Mouse (Mus musculus): ENCODE results near the gene Gm10959. TPM values are rescaled to one million over a fixed set of nuclear protein-coding genes. Genes with fewer than 3 reads are reported as not detected.

Gm10959 gene
- polyA plus RNA-seq, 1 experiment from 2014 or later = not detected

GRCm38 (mm10) chr3:122877543-122877942, 41.6 kb downstream of the Gm10959 start:
- no peak overlapping the region for H3K27ac ChIP-seq (ENCODE audit: low read length)
- no peaks in the 10 kb centered on the region for H3K27me3 ChIP-seq (ENCODE audit: control insufficient read depth, insufficient read depth, low read length)
- H3K36me3 ChIP-seq (ENCODE audit: control insufficient read depth, insufficient read depth, low read length) = no peaks in the 10 kb centered on the region
- H3K4me2 ChIP-seq (replicated peaks; ENCODE audit: low read depth, low read length) = no peak overlapping the region
- H3K4me1 ChIP-seq (ENCODE audit: control insufficient read depth, insufficient read depth, low read length) = no peaks in the 10 kb centered on the region
- ATAC-seq (ENCODE audit: insufficient number of reproducible peaks, insufficient read depth, low FRiP score, low read depth) = no peak
- 71% methylated on average over 3 of the region's 3 CpGs for WGBS
- H3K9me3 ChIP-seq (ENCODE audit: control insufficient read depth, low read depth, low read length) = no peaks in the 10 kb centered on the region
- H3K9ac ChIP-seq (replicated peaks; ENCODE audit: low read depth, low read length) = no peak overlapping the region
- no peak overlapping the region for H3K4me3 ChIP-seq (ENCODE audit: low read depth, low read length)

GRCm38 (mm10) chr3:122876870-122877269, 42.3 kb downstream of the Gm10959 start:
- 90% methylated on average over 2 of the region's 2 CpGs for WGBS
- no peaks in the 10 kb centered on the region for H3K27me3 ChIP-seq (ENCODE audit: control insufficient read depth, insufficient read depth, low read length)
- ATAC-seq (ENCODE audit: insufficient number of reproducible peaks, insufficient read depth, low FRiP score, low read depth) = no peak
- H3K36me3 ChIP-seq (ENCODE audit: control insufficient read depth, insufficient read depth, low read length) = no peaks in the 10 kb centered on the region
- H3K27ac ChIP-seq (ENCODE audit: low read length) = no peak overlapping the region
- H3K4me2 ChIP-seq (replicated peaks; ENCODE audit: low read depth, low read length) = no peak overlapping the region
- H3K9ac ChIP-seq (replicated peaks; ENCODE audit: low read depth, low read length) = no peak overlapping the region
- no peaks in the 10 kb centered on the region for H3K9me3 ChIP-seq (ENCODE audit: control insufficient read depth, low read depth, low read length)
- H3K4me1 ChIP-seq (ENCODE audit: control insufficient read depth, insufficient read depth, low read length) = no peaks in the 10 kb centered on the region
- no peak overlapping the region for H3K4me3 ChIP-seq (ENCODE audit: low read depth, low read length)

GRCm38 (mm10) chr3:122871596-122871995, 47.6 kb downstream of the Gm10959 start:
- no peak overlapping the region for H3K9ac ChIP-seq (replicated peaks; ENCODE audit: low read depth, low read length)
- no peak for ATAC-seq (ENCODE audit: insufficient number of reproducible peaks, insufficient read depth, low FRiP score, low read depth)
- no peaks in the 10 kb centered on the region for H3K9me3 ChIP-seq (ENCODE audit: control insufficient read depth, low read depth, low read length)
- H3K4me2 ChIP-seq (replicated peaks; ENCODE audit: low read depth, low read length) = no peak overlapping the region
- WGBS = 83% methylated on average over 1 of the region's 1 CpGs
- no peak overlapping the region for H3K27ac ChIP-seq (ENCODE audit: low read length)
- H3K4me3 ChIP-seq (ENCODE audit: low read depth, low read length) = no peak overlapping the region
- no peaks in the 10 kb centered on the region for H3K36me3 ChIP-seq (ENCODE audit: control insufficient read depth, insufficient read depth, low read length)
- H3K27me3 ChIP-seq (ENCODE audit: control insufficient read depth, insufficient read depth, low read length) = no peaks in the 10 kb centered on the region
- H3K4me1 ChIP-seq (ENCODE audit: control insufficient read depth, insufficient read depth, low read length) = no peaks in the 10 kb centered on the region

GRCm38 (mm10) chr3:122868270-122868669, 50.9 kb downstream of the Gm10959 start:
- H3K27me3 ChIP-seq (ENCODE audit: control insufficient read depth, insufficient read depth, low read length) = no peaks in the 10 kb centered on the region
- no peak for ATAC-seq (ENCODE audit: insufficient number of reproducible peaks, insufficient read depth, low FRiP score, low read depth)
- H3K9ac ChIP-seq (replicated peaks; ENCODE audit: low read depth, low read length) = no peak overlapping the region
- H3K36me3 ChIP-seq (ENCODE audit: control insufficient read depth, insufficient read depth, low read length) = no peaks in the 10 kb centered on the region
- WGBS = 92% methylated on average over 1 of the region's 1 CpGs
- H3K27ac ChIP-seq (ENCODE audit: low read length) = no peak overlapping the region
- no peaks in the 10 kb centered on the region for H3K9me3 ChIP-seq (ENCODE audit: control insufficient read depth, low read depth, low read length)
- H3K4me1 ChIP-seq (ENCODE audit: control insufficient read depth, insufficient read depth, low read length) = no peaks in the 10 kb centered on the region
- H3K4me2 ChIP-seq (replicated peaks; ENCODE audit: low read depth, low read length) = no peak overlapping the region
- no peak overlapping the region for H3K4me3 ChIP-seq (ENCODE audit: low read depth, low read length)

- no peak for ATAC-seq (ENCODE audit: insufficient number of reproducible peaks, insufficient read depth, low FRiP score, low read depth)
- H3K9ac ChIP-seq (replicated peaks; ENCODE audit: low read depth, low read length) = no peak overlapping the region
- no peak overlapping the region for H3K27ac ChIP-seq (ENCODE audit: low read length)
- no peaks in the 10 kb centered on the region for H3K36me3 ChIP-seq (ENCODE audit: control insufficient read depth, insufficient read depth, low read length)
- H3K4me1 ChIP-seq (ENCODE audit: control insufficient read depth, insufficient read depth, low read length) = no peaks in the 10 kb centered on the region
- H3K4me2 ChIP-seq (replicated peaks; ENCODE audit: low read depth, low read length) = no peak overlapping the region
- 84% methylated on average over 4 of the region's 4 CpGs for WGBS
- no peaks in the 10 kb centered on the region for H3K27me3 ChIP-seq (ENCODE audit: control insufficient read depth, insufficient read depth, low read length)
- no peaks in the 10 kb centered on the region for H3K9me3 ChIP-seq (ENCODE audit: control insufficient read depth, low read depth, low read length)
- no peak overlapping the region for H3K4me3 ChIP-seq (ENCODE audit: low read depth, low read length)
Observed at GRCm38 (mm10) chr3:122865092-122865491, 54.1 kb downstream of the Gm10959 start.

Other genes starting within 250 kb of the Gm10959 start
- 56.3 and 60.0 TPM in 2 replicates for gene Pde5a, start 190.4 kb downstream of the Gm10959 start, polyA plus RNA-seq (2014; fragmentation: Nextera tagmentation; extraction: Ambion mirVana)
- 2.5 and 3.1 TPM in 2 replicates for gene Fabp2, start 24.3 kb downstream of the Gm10959 start, polyA plus RNA-seq (2014; fragmentation: Nextera tagmentation; extraction: Ambion mirVana)
- gene 1810037I17Rik, start 4.8 kb upstream of the Gm10959 start, polyA plus RNA-seq (2014; fragmentation: Nextera tagmentation; extraction: Ambion mirVana) = 148 and 150 TPM in 2 replicates
- 23.7 and 24.3 TPM in 2 replicates for gene Usp53, start 65.2 kb upstream of the Gm10959 start, polyA plus RNA-seq (2014; fragmentation: Nextera tagmentation; extraction: Ambion mirVana)
- 0.17 TPM in 1 of 2 replicates, not detected in the other for gene Myoz2, start 115.7 kb upstream of the Gm10959 start, polyA plus RNA-seq (2014; fragmentation: Nextera tagmentation; extraction: Ambion mirVana)

Data from stomach, embryonic 14.5 days (tissue).